Mouse (Mus musculus): ENCODE results near the gene Slitrk5. TPM values are rescaled to one million over a fixed set of nuclear protein-coding genes. Genes with fewer than 3 reads are reported as not detected.

The Slitrk5 gene
- total and polyA plus RNA-seq, 2 experiments from 2014 or later: 31.0 to 55.0 TPM

GRCm38 (mm10) chr14:111729833-111730232 lies 54.9 kb downstream of the Slitrk5 start:
- H3K27me3 ChIP-seq (ENCODE audit: insufficient read depth, low read length): no peaks in the 10 kb centered on the region
- no peak overlapping the region for H3K4me2 ChIP-seq (ENCODE audit: low read depth, low read length, poor library complexity, severe bottlenecking)
- H3K4me3 ChIP-seq (ENCODE audit: low read depth, low read length): no peak overlapping the region
- H3K9me3 ChIP-seq (ENCODE audit: low read length): no peaks in the 10 kb centered on the region
- WGBS: 80% methylated on average over 2 of the region's 2 CpGs
- no peak for TF ChIP-seq CTCF (IDR thresholded peaks at IDR 0.05)
- H3K27ac ChIP-seq (ENCODE audit: low read depth, low read length): no peak overlapping the region
- no peak for DNase-seq (ENCODE audit: low spot score)
- H3K4me1 ChIP-seq (ENCODE audit: insufficient read depth, low read length): no peaks in the 10 kb centered on the region
- H3K36me3 ChIP-seq (ENCODE audit: insufficient read depth, low read length): no peaks in the 10 kb centered on the region
- no peak overlapping the region for H3K9ac ChIP-seq (replicated peaks; ENCODE audit: low read length, poor library complexity, severe bottlenecking)
- no peak for ATAC-seq (ENCODE audit: low FRiP score)
